Mouse (Mus musculus) kidney, embryonic 15.5 days (tissue): Measurements from ENCODE around the gene Plekha1. TPM values are rescaled to one million over a fixed set of nuclear protein-coding genes. Genes with fewer than 3 reads are reported as not detected.

Experiments used
- ATAC-seq: fragments of 200-750 bp; cut with Nextera tagmentation; replicated peaks from 2 replicates; pipeline ENCODE4 v1.8.0; 2017; ENCODE audit warnings: moderate TSS enrichment; ENCODE audit not compliant: low FRiP score
- H3K27ac ChIP-seq: fragments of 300-500 bp; sonication (generic); 2 replicates; pipeline ENCODE4 v1.5.1; 2015; ENCODE audit warnings: mild to moderate bottlenecking, inconsistent platforms
- H3K27me3 ChIP-seq: fragments of 300-500 bp; sonication (generic); 2 replicates; pipeline ENCODE4 v1.6.1; 2015; ENCODE audit warnings: inconsistent platforms
- H3K36me3 ChIP-seq: fragments of 300-500 bp; sonication (generic); 2 replicates; pipeline ENCODE4 v1.6.1; 2015; ENCODE audit warnings: inconsistent platforms
- H3K4me1 ChIP-seq: fragments of 300-500 bp; sonication (generic); 2 replicates; pipeline ENCODE4 v1.6.1; 2015; ENCODE audit warnings: inconsistent platforms
- H3K4me2 ChIP-seq: fragments of 300-500 bp; sonication (generic); 2 replicates; pipeline ENCODE4 v1.6.1; 2015; ENCODE audit warnings: moderate library complexity, mild to moderate bottlenecking, inconsistent platforms
- H3K4me3 ChIP-seq: fragments of 300-500 bp; sonication (generic); replicated peaks from 2 replicates; pipeline ENCODE4 v1.5.1; 2015; ENCODE audit warnings: mild to moderate bottlenecking, inconsistent platforms
- H3K9ac ChIP-seq: fragments of 300-500 bp; sonication (generic); 2 replicates; pipeline ENCODE4 v1.6.1; 2015; ENCODE audit warnings: mild to moderate bottlenecking, inconsistent platforms
- H3K9me3 ChIP-seq: fragments of 300-500 bp; sonication (generic); replicated peaks from 2 replicates; pipeline ENCODE4 v1.6.1; 2016; ENCODE audit warnings: inconsistent platforms
- WGBS: fragments of 180-500 bp; shearing (Covaris S2); methylation state at CpG from one replicate; pipeline ENCODE4 v1.1.7; 2015; ENCODE audit warnings: mixed read lengths; 5-methylcytosine and 5-hydroxymethylcytosine counted together
- polyA plus RNA-seq: library from polyadenylated mRNA; unstranded; fragments of >200 nt; fragmentation: Nextera tagmentation; extraction: Ambion mirVana; gene quantifications from 2 replicates; pipeline ENCODE4 v1.2.1, GENCODE M21; 2015

Plekha1 gene
- 76.5 and 80.9 TPM in 2 replicates for polyA plus RNA-seq

DNA sequence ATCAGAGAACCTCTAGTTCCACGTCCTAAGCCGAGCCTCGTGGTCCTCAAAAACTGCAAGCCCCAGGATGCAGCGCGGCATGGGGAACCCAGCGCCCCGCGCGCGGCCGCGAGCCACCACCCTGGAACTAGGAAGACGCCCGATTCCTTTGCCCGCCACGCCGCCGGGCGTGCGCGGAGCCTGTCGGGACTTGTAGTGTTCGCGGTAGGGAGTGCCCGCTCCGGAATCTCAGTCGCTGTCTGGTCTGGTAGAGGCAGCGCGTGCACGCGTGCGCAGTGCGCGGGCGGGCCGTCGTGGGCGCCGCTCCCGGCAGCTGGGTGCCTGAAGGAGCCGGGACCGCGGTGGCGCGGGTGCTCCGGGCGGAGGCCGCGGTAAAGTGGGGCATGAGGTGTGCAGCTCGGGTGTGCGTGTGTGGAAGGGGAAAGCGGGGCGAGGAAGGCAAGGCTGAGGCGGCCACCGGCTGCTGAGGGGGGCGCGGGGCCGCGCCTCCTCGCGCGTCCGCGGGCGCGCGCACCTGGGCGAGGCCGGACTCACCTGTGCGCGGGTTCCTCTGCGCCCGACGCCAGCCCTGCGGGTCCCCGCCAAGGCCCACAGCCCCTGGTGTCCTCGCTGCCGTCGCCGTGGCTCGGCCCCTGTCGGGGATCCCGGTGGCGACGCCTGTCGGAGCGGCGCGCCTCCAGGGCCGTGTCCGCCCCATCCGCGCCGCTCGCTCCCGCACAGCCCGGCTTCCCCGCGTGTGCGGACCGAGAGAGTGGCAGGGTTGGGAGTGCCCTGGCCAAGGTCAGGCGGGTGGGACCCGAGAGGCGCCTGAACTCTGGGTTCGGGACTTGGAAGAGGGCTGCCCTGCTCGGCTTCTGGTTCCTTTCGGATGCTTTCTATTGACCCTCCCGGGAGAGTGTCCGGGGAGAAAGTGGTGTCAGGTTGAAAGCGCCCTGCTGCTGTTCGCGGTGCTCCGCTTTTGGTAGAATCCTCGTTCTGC is at the start of gene Plekha1:
Gene Plekha1 (plus strand): TSS at position 144 of the 979 bp plus-strand sequence.
- no peaks in the 10 kb centered on the region for H3K36me3 ChIP-seq
- peak; percentile 98 for ATAC-seq
- peaks cover 12% of the 10 kb centered on the region; the same call in 1 of the 2 replicates for H3K27me3 ChIP-seq
- peak within 1 kb of the TSS; percentile 74 for H3K4me2 ChIP-seq
- WGBS: under 1% methylated on average over 89 of the region's 114 CpGs
- H3K9ac ChIP-seq: peak within 1 kb of the TSS; percentile 85
- H3K9me3 ChIP-seq: no peaks in the 10 kb centered on the region
- H3K4me3 ChIP-seq: peak within 1 kb of the TSS; percentile 90
- H3K27ac ChIP-seq: peak within 1 kb of the TSS; percentile 87
- peaks cover 49% of the 10 kb centered on the region for H3K4me1 ChIP-seq

DNA sequence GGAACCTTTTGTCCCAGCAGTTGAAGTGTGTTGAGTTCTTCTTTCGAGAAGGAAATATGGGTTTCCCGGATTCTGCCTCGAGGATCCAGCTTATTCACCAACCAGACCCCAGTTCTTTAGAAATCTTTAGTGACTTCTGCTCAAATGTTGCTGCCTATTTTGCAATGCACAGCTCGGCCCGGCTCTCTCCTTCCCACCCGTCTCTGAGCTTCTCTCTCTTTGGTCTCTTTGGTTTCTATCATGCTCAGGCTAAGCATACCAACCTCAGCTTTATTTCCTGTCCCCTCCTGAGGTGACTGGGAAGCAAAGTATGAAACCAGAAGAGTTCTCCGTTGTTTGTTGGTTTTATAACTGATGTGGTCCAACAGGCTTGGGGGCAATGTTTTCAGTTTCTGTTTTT is 49.3 kb upstream of the Plekha1 start:
- Histone ChIP-seq H3K4me3 (no peak overlapping the region), H3K36me3 (no peaks in the 10 kb centered on the region), H3K27ac (no peak overlapping the region), H3K9me3 (no peaks in the 10 kb centered on the region), H3K9ac (no peak overlapping the region), H3K4me1 (no peaks in the 10 kb centered on the region), H3K4me2 (no peak overlapping the region), H3K27me3 (no peaks in the 10 kb centered on the region)
- 84% methylated on average over 7 of the region's 7 CpGs for WGBS
- no peak for ATAC-seq

DNA sequence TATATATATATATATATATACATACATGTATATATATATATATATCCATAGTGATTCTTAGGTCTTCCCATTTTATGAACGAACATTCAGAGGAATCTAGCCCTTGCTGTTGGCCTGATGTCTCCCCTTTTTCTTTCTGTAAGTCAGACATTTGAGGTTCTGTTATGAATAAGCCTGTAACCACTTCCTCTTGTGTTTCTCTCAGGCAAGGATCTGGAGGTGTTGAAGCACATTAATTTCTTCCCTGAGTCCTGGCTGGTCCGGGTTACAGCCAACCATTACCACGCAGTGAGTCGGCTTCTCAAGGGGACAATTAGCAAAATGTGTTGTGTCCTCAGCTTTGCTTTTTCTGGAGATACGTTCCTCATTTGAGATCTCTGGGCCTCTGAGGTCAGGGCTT is 46.7 kb upstream of the Plekha1 start:
- WGBS: 79% methylated on average over 5 of the region's 5 CpGs
- no peak for ATAC-seq
- no peak overlapping the region for H3K27ac ChIP-seq

DNA sequence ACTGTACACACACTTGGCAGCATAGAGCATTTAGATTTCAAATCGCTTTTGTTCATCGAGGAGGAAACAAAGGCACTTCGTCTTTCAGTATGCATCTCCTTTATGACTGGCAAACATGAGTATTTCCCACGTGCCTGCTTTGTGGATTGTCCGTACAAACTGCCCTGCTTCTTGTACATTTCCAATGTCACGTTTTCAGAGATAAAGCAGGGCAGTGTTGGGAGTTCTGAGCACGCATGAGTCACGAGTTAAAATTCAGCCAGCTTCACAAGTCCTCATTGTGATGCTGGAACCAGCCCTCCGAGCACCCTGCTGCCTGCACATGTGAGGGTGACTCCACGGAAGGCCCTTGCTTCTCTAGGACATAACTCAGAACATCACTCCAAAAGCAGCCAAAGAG is 45.9 kb upstream of the Plekha1 start:
- ATAC-seq: no peak
- no peak overlapping the region for H3K27ac ChIP-seq
- H3K9ac ChIP-seq: no peak overlapping the region
- H3K4me1 ChIP-seq: no peaks in the 10 kb centered on the region
- no peaks in the 10 kb centered on the region for H3K36me3 ChIP-seq
- H3K27me3 ChIP-seq: no peaks in the 10 kb centered on the region
- 69% methylated on average over 10 of the region's 10 CpGs for WGBS
- no peak overlapping the region for H3K4me2 ChIP-seq
- no peaks in the 10 kb centered on the region for H3K9me3 ChIP-seq
- H3K4me3 ChIP-seq: no peak overlapping the region

More for the DNA sequence above, 46.7 kb upstream of the Plekha1 start:
- H3K27me3 ChIP-seq: no peaks in the 10 kb centered on the region
- H3K36me3 ChIP-seq: no peaks in the 10 kb centered on the region
- no peak overlapping the region for H3K9ac ChIP-seq
- no peak overlapping the region for H3K4me3 ChIP-seq
- H3K4me2 ChIP-seq: no peak overlapping the region
- H3K9me3 ChIP-seq: no peaks in the 10 kb centered on the region
- H3K4me1 ChIP-seq: no peaks in the 10 kb centered on the region

DNA sequence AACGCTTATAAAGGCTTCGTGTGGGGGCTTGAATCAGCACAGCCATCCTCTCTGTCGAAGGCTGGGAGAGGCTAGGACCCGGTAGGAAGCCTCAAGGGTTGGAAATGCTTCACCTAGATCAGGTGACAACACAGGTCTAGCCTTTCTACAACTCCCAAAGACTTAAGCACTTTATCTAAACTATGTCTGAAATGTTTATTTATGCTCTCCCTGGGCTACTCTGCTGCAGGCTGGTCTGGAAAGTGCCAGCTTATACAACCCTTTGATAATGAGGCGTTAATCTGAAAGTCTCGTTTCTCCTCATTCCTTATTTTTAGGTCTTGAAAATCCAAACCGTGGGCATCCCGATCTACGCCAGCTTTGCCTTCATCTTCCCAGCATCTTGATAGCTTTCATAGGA is 41.6 kb upstream of the Plekha1 start:
- Histone ChIP-seq H3K27me3 (0 out of 2 replicates have a peak, but pooled peaks cover 4% of the 10 kb centered on the region), H3K9me3 (no peaks in the 10 kb centered on the region), H3K4me3 (no peak overlapping the region), H3K9ac (no peak overlapping the region), H3K27ac (no peak overlapping the region), H3K36me3 (no peaks in the 10 kb centered on the region), H3K4me1 (0 out of 2 replicates have a peak, but pooled peaks cover 5% of the 10 kb centered on the region), H3K4me2 (no peak overlapping the region)
- 73% methylated on average over 9 of the region's 9 CpGs for WGBS
- ATAC-seq: no peak

DNA sequence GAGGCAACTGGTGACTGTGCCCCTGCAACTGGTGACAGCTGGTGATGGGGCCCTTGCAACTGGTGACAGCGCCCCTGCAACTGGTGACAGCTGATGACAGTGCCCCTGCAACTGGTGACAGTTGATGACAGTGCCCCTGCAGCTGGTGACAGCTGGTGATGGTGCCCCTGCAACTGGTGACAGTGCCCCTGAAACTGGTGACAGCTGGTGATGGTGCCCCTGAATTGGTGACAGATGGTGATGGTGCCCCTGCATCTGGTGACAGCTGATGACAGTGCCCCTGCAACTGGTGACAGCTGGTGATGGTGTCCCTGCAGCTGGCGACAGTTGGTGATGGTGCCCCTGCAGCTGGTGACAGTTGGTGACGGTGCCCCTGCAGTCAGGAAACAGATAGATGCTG is 39.2 kb upstream of the Plekha1 start:
- Histone ChIP-seq H3K27me3 (0 out of 2 replicates have a peak, but pooled peaks cover 4% of the 10 kb centered on the region), H3K9ac (no peak overlapping the region), H3K9me3 (no peaks in the 10 kb centered on the region), H3K4me3 (no peak overlapping the region), H3K4me2 (no peak overlapping the region), H3K36me3 (no peaks in the 10 kb centered on the region), H3K27ac (no peak overlapping the region), H3K4me1 (0 out of 2 replicates have a peak, but pooled peaks cover 5% of the 10 kb centered on the region)
- no peak for ATAC-seq
- 77% methylated on average over 3 of the region's 3 CpGs for WGBS

DNA sequence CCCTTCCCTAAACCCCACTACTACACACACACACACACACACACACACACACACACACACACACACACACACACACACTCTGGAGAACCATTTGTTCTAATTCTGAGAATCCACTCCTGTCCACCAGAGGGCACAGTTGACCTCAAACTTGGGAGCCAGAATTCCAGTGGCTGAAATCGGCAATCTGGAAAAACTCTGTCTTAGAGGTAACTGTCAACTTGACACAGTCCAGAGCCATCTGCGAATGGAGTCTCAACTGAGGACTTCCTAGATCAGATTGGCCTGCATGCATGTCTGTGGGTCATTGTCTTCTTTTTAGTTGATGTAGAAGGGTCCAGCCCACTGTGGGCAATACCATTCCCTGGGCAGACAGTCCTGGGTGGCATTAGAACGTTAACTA is 38.1 kb upstream of the Plekha1 start:
- no peaks in the 10 kb centered on the region for H3K36me3 ChIP-seq
- no peak overlapping the region for H3K4me2 ChIP-seq
- 0 out of 2 replicates have a peak, but pooled peaks cover 5% of the 10 kb centered on the region for H3K4me1 ChIP-seq
- no peaks in the 10 kb centered on the region for H3K9me3 ChIP-seq
- 0 out of 2 replicates have a peak, but pooled peaks cover 8% of the 10 kb centered on the region for H3K27me3 ChIP-seq
- no peak overlapping the region for H3K9ac ChIP-seq
- H3K27ac ChIP-seq: no peak overlapping the region
- H3K4me3 ChIP-seq: no peak overlapping the region
- 40% methylated on average over 3 of the region's 3 CpGs for WGBS
- no peak for ATAC-seq

DNA sequence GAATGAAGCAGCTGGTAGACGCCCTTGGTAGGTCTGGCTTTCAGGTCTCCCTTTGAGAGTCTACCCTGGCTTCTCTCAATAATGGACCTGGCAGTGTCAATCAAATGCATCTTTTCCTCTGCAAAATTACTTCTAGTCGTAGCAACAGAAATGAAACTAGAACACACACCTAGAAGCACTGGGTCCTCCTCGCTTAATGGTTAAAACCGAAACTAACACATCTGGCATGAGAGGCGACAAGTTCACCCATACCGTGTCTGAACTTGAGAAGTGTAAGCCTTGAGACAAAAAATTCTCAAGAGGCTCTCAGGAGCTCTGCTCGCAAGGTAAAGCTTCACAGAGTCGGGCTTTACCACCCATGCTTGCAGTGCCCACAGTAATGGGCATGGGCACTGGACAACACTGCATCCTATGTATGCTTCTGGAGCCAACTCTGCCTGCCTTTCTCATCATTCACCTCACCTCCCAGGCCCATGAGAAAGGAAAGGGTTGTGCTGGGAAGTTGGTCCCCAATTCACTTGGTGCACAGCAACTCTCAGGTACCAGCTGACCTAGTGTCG is 37.6 kb upstream of the Plekha1 start:
- Histone ChIP-seq H3K36me3 (no peaks in the 10 kb centered on the region), H3K9me3 (no peaks in the 10 kb centered on the region), H3K4me2 (no peak overlapping the region), H3K4me1 (0 out of 2 replicates have a peak, but pooled peaks cover 5% of the 10 kb centered on the region), H3K27me3 (0 out of 2 replicates have a peak, but pooled peaks cover 8% of the 10 kb centered on the region), H3K9ac (no peak overlapping the region), H3K4me3 (no peak overlapping the region), H3K27ac (no peak overlapping the region)
- no peak for ATAC-seq
- 90% methylated on average over 9 of the region's 9 CpGs for WGBS

DNA sequence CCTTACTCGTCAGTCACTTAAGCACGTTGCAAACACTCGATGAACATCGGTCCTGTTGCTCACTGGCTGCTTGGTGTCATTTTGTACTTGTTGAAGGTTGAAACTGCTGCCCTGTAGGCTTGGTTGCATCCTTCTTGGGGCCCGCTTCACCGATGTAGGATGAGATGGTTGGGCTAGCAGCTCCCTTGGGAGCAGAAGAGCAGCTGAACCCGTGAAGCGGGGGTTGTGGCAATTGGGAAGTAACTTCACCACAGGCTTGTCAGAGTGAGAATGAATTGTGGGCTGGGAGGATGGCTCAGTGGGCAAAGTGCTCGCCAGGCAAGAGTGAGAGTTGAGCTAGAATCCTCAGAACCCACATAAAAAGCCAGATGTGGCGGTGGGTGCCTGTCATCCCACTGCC is 37.1 kb upstream of the Plekha1 start:
- no peaks in the 10 kb centered on the region for H3K9me3 ChIP-seq
- 0 out of 2 replicates have a peak, but pooled peaks cover 5% of the 10 kb centered on the region for H3K4me1 ChIP-seq
- 80% methylated on average over 10 of the region's 10 CpGs for WGBS
- H3K27ac ChIP-seq: no peak overlapping the region
- H3K4me2 ChIP-seq: no peak overlapping the region
- H3K36me3 ChIP-seq: no peaks in the 10 kb centered on the region
- no peak overlapping the region for H3K4me3 ChIP-seq
- ATAC-seq: no peak
- no peak overlapping the region for H3K9ac ChIP-seq
- 0 out of 2 replicates have a peak, but pooled peaks cover 8% of the 10 kb centered on the region for H3K27me3 ChIP-seq

DNA sequence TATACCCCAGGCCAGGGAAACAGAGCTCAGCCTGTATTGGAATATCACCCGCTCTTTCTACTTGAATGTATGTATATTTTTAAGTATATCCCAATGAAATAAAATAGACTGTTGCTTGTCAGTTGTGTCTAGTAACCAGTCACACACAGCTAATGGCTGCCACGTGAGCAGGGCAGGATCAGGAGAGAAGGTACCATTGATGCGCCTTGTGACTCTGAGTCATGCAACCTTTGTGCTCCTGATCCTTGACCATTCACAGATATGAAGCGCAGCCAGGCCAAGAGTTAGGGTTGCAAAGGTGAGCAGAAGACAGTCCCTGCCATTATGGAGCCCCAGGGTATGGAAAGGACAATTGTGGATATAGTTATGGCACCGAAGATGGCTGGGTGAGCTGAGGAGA is 34.0 kb upstream of the Plekha1 start:
- no peak overlapping the region for H3K4me3 ChIP-seq
- H3K27ac ChIP-seq: no peak overlapping the region
- 92% methylated on average over 5 of the region's 5 CpGs for WGBS
- H3K27me3 ChIP-seq: 0 out of 2 replicates have a peak, but pooled peaks cover 4% of the 10 kb centered on the region
- H3K9me3 ChIP-seq: no peaks in the 10 kb centered on the region
- peaks cover 30% of the 10 kb centered on the region for H3K4me1 ChIP-seq
- no peak for ATAC-seq
- no peak overlapping the region for H3K4me2 ChIP-seq
- H3K9ac ChIP-seq: no peak overlapping the region
- no peaks in the 10 kb centered on the region for H3K36me3 ChIP-seq

DNA sequence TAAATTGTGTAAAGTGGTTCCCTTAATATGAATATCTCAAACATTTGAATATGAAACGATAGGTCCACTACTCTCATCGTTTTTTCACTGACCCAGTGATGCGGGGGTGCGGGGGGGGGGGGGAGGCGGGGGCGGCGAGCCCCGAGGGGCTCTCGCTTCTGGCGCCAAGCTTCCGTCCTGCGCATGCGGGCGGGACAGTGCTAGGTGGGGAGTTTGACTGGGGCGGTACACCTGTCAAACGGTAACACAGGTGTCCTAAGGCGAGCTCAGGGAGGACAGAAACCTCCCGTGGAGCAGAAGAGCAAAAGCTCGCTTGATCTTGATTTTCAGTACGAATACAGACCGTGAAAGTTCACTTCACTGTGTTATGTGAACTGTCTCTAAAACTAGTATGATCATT is 31.3 kb upstream of the Plekha1 start:
- Histone ChIP-seq H3K9ac (no peak overlapping the region), H3K27me3 (0 out of 2 replicates have a peak, but pooled peaks cover 4% of the 10 kb centered on the region), H3K27ac (0 out of 2 replicates have a peak overlapping the region, but pooled peaks have one; percentile 83), H3K36me3 (no peaks in the 10 kb centered on the region), H3K4me3 (no peak overlapping the region), H3K9me3 (no peaks in the 10 kb centered on the region), H3K4me2 (peak overlapping the region; percentile 34; the same call in 1 of the 2 replicates), H3K4me1 (peaks cover 49% of the 10 kb centered on the region)
- ATAC-seq: peak; percentile 90
- WGBS: 25% methylated on average over 19 of the region's 21 CpGs
